10 mouse cellular contexts compared by ENCODE assay signal in genomic region chr4:99163547-99163946, GRCm38 (mm10). TPM values are rescaled to one million over a fixed set of nuclear protein-coding genes. Genes with fewer than 3 reads are reported as not detected.
DNase-seq lines count a peak whose midpoint lies in the region; ATAC-seq and TF ChIP-seq lines count a peak whose summit lies in the region.
"Had no signal": no experiment of that assay in that cellular context is flagged by ENCODE, and none has a peak within 500 bp of the region (broad histone marks: within the 10 kb centered on the region; RNA-seq: fewer than 3 reads in every experiment).

No protein-coding gene starts in this region.

- no peak overlapping the region for H3K4me2 ChIP-seq in lung, embryonic 14.5 days
- H3K4me2 ChIP-seq: embryonic facial prominence, embryonic 12.5 days had no signal

- peaks cover 7% of the 10 kb centered on the region; the same call in 1 of the 2 replicates for H3K4me1 ChIP-seq in kidney, adult 2 months (ENCODE audit: control insufficient read depth, insufficient read depth, low read length)
- H3K4me1 ChIP-seq in lung, embryonic 14.5 days (ENCODE audit: insufficient read depth) = no peaks in the 10 kb centered on the region

- no peaks in the 10 kb centered on the region for H3K9me3 ChIP-seq in lung, embryonic 14.5 days (ENCODE audit: low read depth, low read length)

- DNase-seq in kidney, adult 2 months = peak; percentile 41
- DNase-seq in kidney, adult 8-10 months = no peak
- peak; percentile 48 for DNase-seq in adrenal gland, postnatal 10 days
- peak; percentile 51 for DNase-seq in lung, embryonic 14.5 days
- peak; percentile 39 for DNase-seq in retina, postnatal 1 day
- no peak for DNase-seq in cerebellum, postnatal 4 days (ENCODE audit: low spot score in 2 of 2)
- DNase-seq in spleen, adult 12 weeks (ENCODE audit: low spot score) = no peak
- DNase-seq: thymus, postnatal 4 days had no signal

- no peaks in the 10 kb centered on the region; the same call in 1 of the 2 replicates for H3K27me3 ChIP-seq in kidney, adult 2 months (replicated peaks; ENCODE audit: control insufficient read depth, insufficient read depth, low read length)
- 0 out of 2 replicates have a peak, but pooled peaks cover 2% of the 10 kb centered on the region for H3K27me3 ChIP-seq in lung, embryonic 14.5 days (ENCODE audit: insufficient read depth, low read length)
- H3K27me3 ChIP-seq: embryonic facial prominence, embryonic 12.5 days had no signal

- no peak for TF ChIP-seq CTCF in kidney, adult 2 months (conservative IDR thresholded peaks at IDR 0.05; ENCODE audit: insufficient read depth, insufficient read length, low read depth, low read length)
- TF ChIP-seq CTCF in lung, embryonic 14.5 days (IDR thresholded peaks at IDR 0.05; ENCODE audit: low read depth) = no peak

- no peak for TF ChIP-seq POLR2A in kidney, adult 2 months (IDR thresholded peaks at IDR 0.05; ENCODE audit: low read depth, low read length)

- no peak overlapping the region for H3K27ac ChIP-seq in kidney, adult 2 months (ENCODE audit: insufficient read depth, low read depth, low read length)
- no peak overlapping the region for H3K27ac ChIP-seq in lung, embryonic 14.5 days (ENCODE audit: low read depth)
- H3K27ac ChIP-seq: embryonic facial prominence, embryonic 12.5 days had no signal

- no peak overlapping the region for H3K4me3 ChIP-seq in kidney, adult 2 months (ENCODE audit: insufficient read depth, low read depth, low read length)
- no peak overlapping the region for H3K4me3 ChIP-seq in lung, embryonic 14.5 days (ENCODE audit: low read depth, low read length)
- H3K4me3 ChIP-seq: embryonic facial prominence, embryonic 12.5 days had no signal

- no peak overlapping the region for H3K9ac ChIP-seq in lung, embryonic 14.5 days
- H3K9ac ChIP-seq: embryonic facial prominence, embryonic 12.5 days had no signal

- no peak for ATAC-seq in lung, embryonic 14.5 days (ENCODE audit: insufficient read depth)
- ATAC-seq in CD4-positive, CD25-positive, alpha-beta regulatory T cell, adult 4 months = no peak

- no peaks in the 10 kb centered on the region for H3K36me3 ChIP-seq in kidney, adult 2 months (ENCODE audit: control insufficient read depth, insufficient read depth, low read length)
- no peaks in the 10 kb centered on the region for H3K36me3 ChIP-seq in lung, embryonic 14.5 days (ENCODE audit: insufficient read depth)
- H3K36me3 ChIP-seq: embryonic facial prominence, embryonic 12.5 days had no signal

- 32% methylated on average over 4 of the region's 4 CpGs for WGBS in kidney, adult 2 months
- 21% methylated on average over 4 of the region's 4 CpGs for WGBS in lung, embryonic 14.5 days

RNA-seq across cellular contexts. Expression of gene Atg4c, which starts 30.2 kb away (rescaled TPM):
- polyA plus RNA-seq in kidney, adult 2 months (2012; rRNA removed) = 5.4 and 6.9 TPM in 2 replicates
- 10 to 100 TPM; 11.6 to 12.8 TPM for total RNA-seq in adrenal gland, postnatal 10 days (2021)
- polyA plus RNA-seq in lung, embryonic 14.5 days (2014; fragmentation: Nextera tagmentation; extraction: Ambion mirVana) = 11.3 and 12.3 TPM in 2 replicates
- polyA plus RNA-seq in CD4-positive, CD25-positive, alpha-beta regulatory T cell, adult 4 months (2017; shearing (Covaris generic)) = 1 to 10 TPM; 1.2 to 3.2 TPM

RNA-seq across cellular contexts. Expression of gene Dock7, which starts 42.8 kb away (rescaled TPM):
- 20.6 and 21.9 TPM in 2 replicates for polyA plus RNA-seq in kidney, adult 2 months (2012; rRNA removed)
- 10 to 100 TPM; 34.5 to 48.6 TPM for total RNA-seq in adrenal gland, postnatal 10 days (2021)
- 77.3 and 78.4 TPM in 2 replicates for polyA plus RNA-seq in lung, embryonic 14.5 days (2014; fragmentation: Nextera tagmentation; extraction: Ambion mirVana)
- polyA plus RNA-seq in CD4-positive, CD25-positive, alpha-beta regulatory T cell, adult 4 months (2017; shearing (Covaris generic)) = not detected

Comparison
In these comparisons a context has a peak if more than half of its experiments do, and no peak if none do; other contexts are left out.
1. DNase-seq: peak in kidney, adult 2 months (single experiment), adrenal gland, postnatal 10 days (single experiment), lung, embryonic 14.5 days (single experiment) and retina, postnatal 1 day (single experiment); none in kidney, adult 8-10 months (0 of 2), cerebellum, postnatal 4 days (0 of 2) and spleen, adult 12 weeks (single experiment).
2. RNA of gene Dock7, which starts 42.8 kb away (polyA plus RNA-seq): 77.3 to 78.4 TPM in lung, embryonic 14.5 days and 20.6 to 21.9 TPM in kidney, adult 2 months; not detected in CD4-positive, CD25-positive, alpha-beta regulatory T cell, adult 4 months; every median in the first group is over 10 times any median in the second.